Mouse (Mus musculus): ENCODE measurements around the gene Atp1b3. TPM values are rescaled to one million over a fixed set of nuclear protein-coding genes. Genes with fewer than 3 reads are reported as not detected.

Gene Atp1b3
- polyA plus RNA-seq (2015; fragmentation: Illumina TruSeq; extraction: RNeasy Lipid Tissue Mini Kit (QIAGEN cat#74804); ENCODE audit: low read depth, low replicate concordance) = 143 TPM

DNA sequence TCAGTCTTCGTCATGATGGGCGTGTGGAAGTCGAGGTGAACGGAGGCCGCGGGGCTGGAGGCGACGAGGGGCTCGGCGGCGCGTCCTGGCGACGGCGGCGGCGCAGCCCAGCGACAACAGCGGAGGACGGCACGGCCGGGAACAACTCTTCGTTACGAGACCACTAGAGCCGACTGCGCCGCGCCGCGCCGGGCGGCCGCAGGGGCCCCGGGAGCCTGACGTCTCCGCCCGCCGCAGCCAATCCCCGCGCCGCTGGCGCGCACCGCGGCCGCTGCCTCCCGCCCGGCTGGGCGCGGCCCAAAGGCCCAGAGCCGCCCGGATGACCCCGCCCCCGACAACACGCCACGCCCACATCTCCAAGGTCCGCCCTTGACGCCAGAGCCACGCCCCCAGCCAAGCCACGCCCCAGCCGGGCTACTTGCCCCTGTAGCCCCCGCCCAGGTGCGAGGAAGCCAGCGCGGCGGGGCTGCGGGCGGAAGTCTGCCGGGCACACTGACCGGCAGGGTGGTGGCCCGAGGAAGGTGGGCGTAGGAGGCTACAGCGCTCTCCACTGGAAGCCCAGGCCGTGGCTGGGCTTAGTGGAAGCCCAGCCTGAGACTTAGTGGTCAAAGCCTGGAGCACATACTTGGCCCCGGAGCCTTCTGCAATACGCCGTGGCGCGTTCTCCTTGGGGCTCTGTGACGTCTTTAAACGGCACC, at the start of gene Atp1b3:
TSS of gene Atp1b3 (minus strand) at position 302 of the 698 bp plus-strand sequence.

Other genes starting within 250 kb of the Atp1b3 start
- 2.5 TPM for gene Gk5, start 245.1 kb downstream of the Atp1b3 start, polyA plus RNA-seq (2015; fragmentation: Illumina TruSeq; extraction: RNeasy Lipid Tissue Mini Kit (QIAGEN cat#74804); ENCODE audit: low read depth, low replicate concordance)
- 17.8 TPM for gene Tfdp2, start 168.2 kb downstream of the Atp1b3 start, polyA plus RNA-seq (2015; fragmentation: Illumina TruSeq; extraction: RNeasy Lipid Tissue Mini Kit (QIAGEN cat#74804); ENCODE audit: low read depth, low replicate concordance)
- gene Rnf7, start 114.2 kb upstream of the Atp1b3 start, polyA plus RNA-seq (2015; fragmentation: Illumina TruSeq; extraction: RNeasy Lipid Tissue Mini Kit (QIAGEN cat#74804); ENCODE audit: low read depth, low replicate concordance) = 199 TPM
- 0.59 TPM for gene Gm28729, start 160.8 kb upstream of the Atp1b3 start, polyA plus RNA-seq (2015; fragmentation: Illumina TruSeq; extraction: RNeasy Lipid Tissue Mini Kit (QIAGEN cat#74804); ENCODE audit: low read depth, low replicate concordance)